Mouse (Mus musculus): ENCODE measurements at regions not wholly inside any gene's neighbourhood (a gene's known extent, or its start where the extent isn't known, plus 50 kb on each side); places are given as distances from the start of the nearest gene placed in this dataset.

GRCm38 (mm10) chr10:54448352-54449043 lies 372.1 kb upstream of the Man1a start:
- 61% methylated on average over 2 of the region's 2 CpGs for WGBS
- no peaks in the 10 kb centered on the region for H3K27me3 ChIP-seq (replicated peaks)
- H3K4me3 ChIP-seq = no peak overlapping the region
- no peaks in the 10 kb centered on the region for H3K36me3 ChIP-seq
- ATAC-seq (ENCODE audit: extremely low read depth, insufficient number of reproducible peaks, low FRiP score, low TSS enrichment) = no peak
- no peaks in the 10 kb centered on the region for H3K9me3 ChIP-seq
- H3K4me1 ChIP-seq = no peaks in the 10 kb centered on the region
- no peak overlapping the region for H3K9ac ChIP-seq
- H3K27ac ChIP-seq (replicated peaks) = no peak overlapping the region
- no peak overlapping the region for H3K4me2 ChIP-seq

DNA sequence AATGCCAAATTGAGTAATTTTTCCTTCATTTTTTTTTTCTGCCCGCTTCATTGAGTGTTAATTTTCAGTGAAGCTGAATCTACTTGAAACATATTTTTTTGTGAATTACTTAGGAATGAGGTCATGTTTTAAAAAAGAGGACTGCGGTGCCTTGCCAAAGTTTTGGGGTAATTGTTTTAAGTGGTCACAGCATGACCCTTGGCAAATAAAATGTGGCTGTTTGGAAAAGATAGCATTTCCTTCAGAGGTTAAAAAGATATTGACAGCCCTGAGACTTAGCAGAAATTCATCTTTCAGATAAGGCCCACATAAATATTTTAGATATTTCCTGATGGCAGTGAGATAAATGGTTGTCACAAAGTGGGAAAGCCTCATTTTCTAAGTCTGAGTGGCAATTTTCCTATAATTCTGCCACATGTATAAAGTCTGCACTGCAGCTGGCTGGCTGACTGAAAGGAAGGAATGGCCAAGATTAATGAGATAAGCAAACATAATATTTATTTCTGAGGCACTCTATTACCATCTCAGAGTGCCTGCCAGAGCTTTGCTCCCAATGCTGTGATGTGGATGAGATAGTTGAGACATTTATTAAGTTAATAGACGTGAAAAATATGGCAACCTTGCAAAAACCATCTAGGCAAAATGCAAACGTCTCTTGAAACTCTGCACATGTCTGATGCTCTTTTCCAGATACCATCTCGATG lies 327.0 kb upstream of the Man1a start:
- no peak overlapping the region for H3K4me2 ChIP-seq
- no peak overlapping the region for H3K27ac ChIP-seq (replicated peaks)
- H3K36me3 ChIP-seq = no peaks in the 10 kb centered on the region
- no peak overlapping the region for H3K9ac ChIP-seq
- no peaks in the 10 kb centered on the region for H3K27me3 ChIP-seq (replicated peaks)
- H3K9me3 ChIP-seq = no peaks in the 10 kb centered on the region
- H3K4me1 ChIP-seq = 0 out of 2 replicates have a peak, but pooled peaks cover 3% of the 10 kb centered on the region
- no peak overlapping the region for H3K4me3 ChIP-seq
- ATAC-seq (ENCODE audit: extremely low read depth, insufficient number of reproducible peaks, low FRiP score, low TSS enrichment) = no peak
- WGBS = 47% methylated on average over 5 of the region's 5 CpGs

DNA sequence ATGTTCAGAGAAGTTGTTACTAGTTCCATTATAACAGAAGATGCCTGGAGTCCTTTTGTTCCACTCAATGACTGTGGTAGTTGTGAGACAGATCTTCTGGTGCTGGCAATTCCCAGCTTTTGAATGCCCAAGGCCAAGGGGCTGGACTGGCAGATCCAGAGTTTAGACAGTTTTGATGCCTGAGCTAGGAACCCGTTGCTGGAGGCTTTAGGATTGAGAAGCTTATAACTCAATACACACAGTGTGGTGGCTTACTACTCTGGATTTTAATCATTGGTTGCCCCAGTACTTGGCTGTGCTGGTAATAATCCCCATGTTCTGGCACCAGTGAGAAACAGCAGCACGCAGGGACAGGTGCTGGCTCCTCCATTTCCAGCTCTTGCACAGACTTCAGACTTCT lies 307.3 kb upstream of the Man1a start:
- Histone ChIP-seq H3K27ac (replicated peaks) (no peak overlapping the region), H3K4me2 (no peak overlapping the region), H3K36me3 (no peaks in the 10 kb centered on the region)

DNA sequence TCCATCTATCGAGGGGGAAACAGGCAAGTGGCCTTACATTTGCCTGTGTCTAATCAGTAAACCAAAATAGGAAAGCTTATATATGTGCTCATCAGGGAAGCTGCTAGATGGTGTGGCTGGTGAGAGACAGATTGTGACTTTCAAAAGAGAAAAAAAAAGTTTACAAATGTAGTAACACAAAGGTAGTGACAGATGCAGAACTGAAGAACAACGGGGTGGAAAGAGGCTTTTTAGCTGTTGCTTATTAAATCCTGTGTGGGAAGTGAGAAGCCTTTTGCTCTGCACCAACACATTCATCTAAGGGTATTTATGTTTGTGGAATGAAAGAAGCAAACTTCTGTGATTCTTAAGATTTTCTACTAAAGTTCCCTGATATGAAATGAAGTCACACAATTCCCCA lies 305.1 kb upstream of the Man1a start:
- Histone ChIP-seq H3K9me3 (no peaks in the 10 kb centered on the region), H3K9ac (no peak overlapping the region), H3K27ac (replicated peaks) (no peak overlapping the region), H3K36me3 (no peaks in the 10 kb centered on the region), H3K4me1 (no peaks in the 10 kb centered on the region), H3K4me3 (no peak overlapping the region), H3K27me3 (replicated peaks) (no peaks in the 10 kb centered on the region), H3K4me2 (no peak overlapping the region)
- no peak for ATAC-seq (ENCODE audit: extremely low read depth, insufficient number of reproducible peaks, low FRiP score, low TSS enrichment)
- WGBS = 69% methylated on average over 2 of the region's 2 CpGs

More for the DNA sequence above, 307.3 kb upstream of the Man1a start:
- no peaks in the 10 kb centered on the region for H3K27me3 ChIP-seq (replicated peaks)
- no peak overlapping the region for H3K4me3 ChIP-seq
- WGBS = 56% methylated on average over 2 of the region's 2 CpGs
- H3K9ac ChIP-seq = no peak overlapping the region
- H3K9me3 ChIP-seq = no peaks in the 10 kb centered on the region
- no peak for ATAC-seq (ENCODE audit: extremely low read depth, insufficient number of reproducible peaks, low FRiP score, low TSS enrichment)
- no peaks in the 10 kb centered on the region for H3K4me1 ChIP-seq

GRCm38 (mm10) chr10:54369158-54369557 lies 292.7 kb upstream of the Man1a start:
- no peak overlapping the region for H3K9ac ChIP-seq
- 88% methylated on average over 3 of the region's 3 CpGs for WGBS
- H3K27ac ChIP-seq (replicated peaks) = no peak overlapping the region

GRCm38 (mm10) chr10:54365315-54365714 lies 288.9 kb upstream of the Man1a start:
- no peaks in the 10 kb centered on the region for H3K36me3 ChIP-seq
- no peak overlapping the region for H3K9ac ChIP-seq
- no peaks in the 10 kb centered on the region for H3K27me3 ChIP-seq (replicated peaks)
- WGBS = 25% methylated on average over 4 of the region's 4 CpGs
- 0 out of 2 replicates have a peak overlapping the region, but pooled peaks have one; percentile 6 for H3K27ac ChIP-seq (replicated peaks)
- peaks cover 11% of the 10 kb centered on the region for H3K4me1 ChIP-seq
- no peak overlapping the region for H3K4me3 ChIP-seq
- no peak for ATAC-seq (ENCODE audit: extremely low read depth, insufficient number of reproducible peaks, low FRiP score, low TSS enrichment)
- no peak overlapping the region for H3K4me2 ChIP-seq
- no peaks in the 10 kb centered on the region for H3K9me3 ChIP-seq

More at GRCm38 (mm10) chr10:54369158-54369557, 292.7 kb upstream of the Man1a start:
- Histone ChIP-seq H3K4me1 (peaks cover 11% of the 10 kb centered on the region), H3K27me3 (replicated peaks) (no peaks in the 10 kb centered on the region), H3K36me3 (no peaks in the 10 kb centered on the region), H3K9me3 (no peaks in the 10 kb centered on the region), H3K4me2 (no peak overlapping the region), H3K4me3 (no peak overlapping the region)
- ATAC-seq (ENCODE audit: extremely low read depth, insufficient number of reproducible peaks, low FRiP score, low TSS enrichment) = no peak

GRCm38 (mm10) chr10:54337234-54337633 lies 260.8 kb upstream of the Man1a start:
- Histone ChIP-seq H3K36me3 (no peaks in the 10 kb centered on the region), H3K27ac (replicated peaks) (no peak overlapping the region), H3K9me3 (no peaks in the 10 kb centered on the region), H3K27me3 (replicated peaks) (no peaks in the 10 kb centered on the region), H3K4me3 (no peak overlapping the region), H3K4me1 (no peaks in the 10 kb centered on the region), H3K9ac (no peak overlapping the region), H3K4me2 (no peak overlapping the region)
- ATAC-seq (ENCODE audit: extremely low read depth, insufficient number of reproducible peaks, low FRiP score, low TSS enrichment) = no peak
- 68% methylated on average over 4 of the region's 4 CpGs for WGBS
